Comparison of ENCODE assay signal across 16 mouse cellular contexts in genomic region chr14:48753517-48754079, GRCm38 (mm10).
DNase-seq lines count a peak whose midpoint lies in the region; ATAC-seq lines count a peak whose summit lies in the region.
"Had no signal": no experiment of that assay in that cellular context is flagged by ENCODE, and none has a peak within 500 bp of the region (broad histone marks: within the 10 kb centered on the region; RNA-seq: fewer than 3 reads in every experiment).

No protein-coding gene starts in this region.

- 10% methylated on average over 10 of the region's 10 CpGs for WGBS in hindbrain, embryonic 11.5 days
- 5% methylated on average over 10 of the region's 10 CpGs for WGBS in midbrain, embryonic 13.5 days
- 10% methylated on average over 10 of the region's 10 CpGs for WGBS in neural tube, embryonic 15.5 days

- H3K27me3 ChIP-seq in hindbrain, embryonic 11.5 days (ENCODE audit: control insufficient read depth, insufficient read depth, low read length): peaks cover 2% of the 10 kb centered on the region; the same call in 1 of the 2 replicates
- H3K27me3 ChIP-seq in midbrain, embryonic 13.5 days: no peaks in the 10 kb centered on the region
- peaks cover 29% of the 10 kb centered on the region for H3K27me3 ChIP-seq in neural tube, embryonic 15.5 days (replicated peaks)

- 0 out of 2 replicates have a peak, but pooled peaks have one; percentile 21 for ATAC-seq in hindbrain, embryonic 11.5 days (ENCODE audit: low FRiP score)
- peak; percentile 49 for ATAC-seq in midbrain, embryonic 13.5 days
- ATAC-seq in neural tube, embryonic 15.5 days (ENCODE audit: low FRiP score): peak; percentile 35; the same call in 1 of the 2 replicates
- no peak for ATAC-seq in megakaryocyte, adult 5-6 weeks (ENCODE audit: poor library complexity, severe bottlenecking)

- no peak overlapping the region for H3K4me2 ChIP-seq in hindbrain, embryonic 11.5 days (replicated peaks; ENCODE audit: low read depth, low read length)
- H3K4me2 ChIP-seq in midbrain, embryonic 13.5 days (replicated peaks): peak overlapping the region; percentile 28
- H3K4me2 ChIP-seq in neural tube, embryonic 15.5 days: 0 out of 2 replicates have a peak overlapping the region, but pooled peaks have one; percentile 6
- H3K4me2 ChIP-seq: heart, embryonic 15.5 days; stomach, embryonic 15.5 days had no signal

- H3K4me1 ChIP-seq in hindbrain, embryonic 11.5 days (replicated peaks; ENCODE audit: control insufficient read depth, insufficient read depth, low read length): peaks cover 10% of the 10 kb centered on the region
- H3K4me1 ChIP-seq in midbrain, embryonic 13.5 days (replicated peaks): peaks cover 45% of the 10 kb centered on the region
- H3K4me1 ChIP-seq in neural tube, embryonic 15.5 days: peaks cover 28% of the 10 kb centered on the region
- H3K4me1 ChIP-seq: stomach, embryonic 15.5 days had no signal

- no peaks in the 10 kb centered on the region for H3K36me3 ChIP-seq in hindbrain, embryonic 11.5 days (ENCODE audit: control insufficient read depth, insufficient read depth, low read length)
- H3K36me3 ChIP-seq in midbrain, embryonic 13.5 days: no peaks in the 10 kb centered on the region
- no peaks in the 10 kb centered on the region for H3K36me3 ChIP-seq in neural tube, embryonic 15.5 days
- H3K36me3 ChIP-seq: heart, embryonic 15.5 days; stomach, embryonic 15.5 days had no signal

- peak overlapping the region; percentile 42; the same call in 1 of the 2 replicates for H3K27ac ChIP-seq in hindbrain, embryonic 11.5 days (ENCODE audit: low read depth, low read length)
- peak overlapping the region; percentile 85 for H3K27ac ChIP-seq in midbrain, embryonic 13.5 days
- H3K27ac ChIP-seq in neural tube, embryonic 15.5 days (replicated peaks): no peak overlapping the region
- H3K27ac ChIP-seq: heart, embryonic 15.5 days; kidney, postnatal 0 days; liver, embryonic 14.5 days; stomach, embryonic 15.5 days had no signal

- H3K9me3 ChIP-seq in hindbrain, embryonic 11.5 days (ENCODE audit: control insufficient read depth, low read length): no peaks in the 10 kb centered on the region
- no peaks in the 10 kb centered on the region for H3K9me3 ChIP-seq in midbrain, embryonic 13.5 days
- H3K9me3 ChIP-seq in neural tube, embryonic 15.5 days (replicated peaks): no peaks in the 10 kb centered on the region
- H3K9me3 ChIP-seq: heart, embryonic 15.5 days; stomach, embryonic 15.5 days had no signal

- no peak overlapping the region for H3K9ac ChIP-seq in hindbrain, embryonic 11.5 days (ENCODE audit: low read depth, low read length)
- peak overlapping the region; percentile 12; the same call in 1 of the 2 replicates for H3K9ac ChIP-seq in midbrain, embryonic 13.5 days (replicated peaks)
- no peak overlapping the region for H3K9ac ChIP-seq in neural tube, embryonic 15.5 days (replicated peaks)
- H3K9ac ChIP-seq: heart, embryonic 15.5 days; liver, embryonic 14.5 days; stomach, embryonic 15.5 days had no signal

- no peak overlapping the region for H3K4me3 ChIP-seq in hindbrain, embryonic 11.5 days (ENCODE audit: low read depth, low read length)
- H3K4me3 ChIP-seq in midbrain, embryonic 13.5 days (replicated peaks): no peak overlapping the region
- no peak overlapping the region for H3K4me3 ChIP-seq in neural tube, embryonic 15.5 days (replicated peaks)
- H3K4me3 ChIP-seq: heart, embryonic 15.5 days; stomach, embryonic 15.5 days had no signal

- peak; percentile 18 for DNase-seq in embryo, embryonic 9.5 days (ENCODE audit: extremely low spot score)
- DNase-seq in embryo, embryonic 10.5 days (ENCODE audit: low spot score): no peak
- DNase-seq in hindbrain, embryonic 11.5 days (ENCODE audit: low spot score): peak; percentile 34
- no peak for DNase-seq in frontal cortex, adult 2 months (ENCODE audit: extremely low spot score in 1 of 2, low spot score in 1 of 2)
- no peak for DNase-seq in layer of hippocampus, postnatal 36 days
- DNase-seq: adrenal gland, adult 8-10 months; cerebellum, postnatal 10 days; lung, postnatal 14 days; thymus, postnatal 14 days had no signal

Comparison
In these comparisons a context has a peak if more than half of its experiments do, and no peak if none do; other contexts are left out.
1. DNase-seq: peak in embryo, embryonic 9.5 days (single experiment) and hindbrain, embryonic 11.5 days (single experiment); none in embryo, embryonic 10.5 days (single experiment), frontal cortex, adult 2 months (0 of 2) and layer of hippocampus, postnatal 36 days (0 of 2).